Comparison of ENCODE assay signal across 8 mouse cellular contexts in the genomic region with DNA sequence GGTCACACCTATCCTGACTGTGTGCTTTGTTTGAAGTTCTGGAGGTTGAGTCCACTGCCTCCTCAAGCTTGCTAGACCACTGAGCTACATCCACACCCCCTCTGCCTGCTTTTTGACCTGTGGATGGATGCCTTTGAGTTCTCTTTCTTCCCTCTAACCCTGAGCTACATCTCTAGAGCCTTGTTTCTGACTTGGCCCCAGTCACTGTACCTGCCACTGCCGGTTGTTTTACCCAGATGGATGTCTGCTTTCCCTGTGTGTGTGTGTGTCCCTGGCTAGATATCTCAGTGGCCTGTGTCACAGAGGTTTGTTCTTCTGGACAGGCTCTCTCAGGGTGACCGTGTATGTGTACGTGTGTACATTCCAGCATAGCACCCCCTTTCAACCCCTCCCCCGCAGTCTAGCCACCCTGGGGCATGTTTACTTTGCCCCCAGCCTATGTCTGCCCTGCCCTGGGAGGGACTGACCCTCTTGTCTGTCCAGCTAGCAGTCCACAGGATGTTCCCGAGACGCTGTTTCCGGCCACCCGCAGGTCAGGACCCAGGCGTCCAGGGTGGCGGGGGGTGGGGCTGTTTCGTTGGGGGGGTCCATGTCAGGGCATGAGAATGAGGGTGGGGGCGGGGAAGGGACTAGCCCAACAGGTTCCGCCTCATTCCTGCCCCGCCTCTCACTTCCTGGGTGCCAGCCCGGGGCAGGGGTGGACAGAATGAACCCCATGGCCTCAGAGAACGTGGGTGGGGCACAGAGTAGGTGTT. TPM values are rescaled to one million over a fixed set of nuclear protein-coding genes. Genes with fewer than 3 reads are reported as not detected.
A peak's percentile ranks its signal among the peaks of the same experiment; 100 is the strongest.
DNase-seq lines count a peak whose midpoint lies in the region; ATAC-seq and TF ChIP-seq lines count a peak whose summit lies in the region.

No protein-coding gene starts in this region.

- H3K27ac ChIP-seq in gastrocnemius, adult 2 months = peak overlapping the region; percentile 87
- peak overlapping the region; percentile 80 for H3K27ac ChIP-seq in brown adipose tissue, adult 24 weeks (replicated peaks; ENCODE audit: low read depth, low read length)
- peak overlapping the region; percentile 48 for H3K27ac ChIP-seq in hindbrain, embryonic 12.5 days
- no peak overlapping the region; the same call in 1 of the 2 replicates for H3K27ac ChIP-seq in limb, embryonic 14.5 days (replicated peaks; ENCODE audit: low read depth, low read length)
- H3K27ac ChIP-seq in midbrain, embryonic 16.5 days (ENCODE audit: low read length) = peak overlapping the region; percentile 81

- H3K9me3 ChIP-seq in hindbrain, embryonic 12.5 days (replicated peaks) = no peaks in the 10 kb centered on the region
- H3K9me3 ChIP-seq in limb, embryonic 14.5 days (ENCODE audit: control insufficient read depth, low read length) = no peaks in the 10 kb centered on the region
- no peaks in the 10 kb centered on the region for H3K9me3 ChIP-seq in midbrain, embryonic 16.5 days (replicated peaks; ENCODE audit: control insufficient read depth, low read length, poor library complexity, severe bottlenecking)

- no peak for DNase-seq in gastrocnemius, adult 2 months
- DNase-seq in gastrocnemius, adult 8-10 months (ENCODE audit: low spot score in 2 of 2) = no peak
- no peak for DNase-seq in limb, embryonic 14.5 days (ENCODE audit: low spot score)
- no peak for DNase-seq in ovary, postnatal 36 days (ENCODE audit: low spot score)
- DNase-seq in right cerebral cortex, postnatal 14 days = no peak

- H3K27me3 ChIP-seq in hindbrain, embryonic 12.5 days = peaks cover 80% of the 10 kb centered on the region
- H3K27me3 ChIP-seq in limb, embryonic 14.5 days (ENCODE audit: control insufficient read depth, insufficient read depth, low read length) = no peaks in the 10 kb centered on the region
- H3K27me3 ChIP-seq in midbrain, embryonic 16.5 days (ENCODE audit: control insufficient read depth, insufficient read depth, low read depth, low read length) = peaks cover 4% of the 10 kb centered on the region; the same call in 1 of the 2 replicates

- H3K9ac ChIP-seq in hindbrain, embryonic 12.5 days = 0 out of 2 replicates have a peak overlapping the region, but pooled peaks have one; percentile 23
- no peak overlapping the region for H3K9ac ChIP-seq in limb, embryonic 14.5 days (ENCODE audit: low read depth, low read length, severe bottlenecking)
- peak overlapping the region; percentile 76 for H3K9ac ChIP-seq in midbrain, embryonic 16.5 days (ENCODE audit: low read depth, low read length)

- no peak for TF ChIP-seq POLR2A in limb, embryonic 14.5 days (IDR thresholded peaks at IDR 0.05; ENCODE audit: borderline replicate concordance, extremely low read depth, insufficient read depth, insufficient read length)

- 13% methylated on average over 16 of the region's 16 CpGs for WGBS in hindbrain, embryonic 12.5 days
- 10% methylated on average over 16 of the region's 16 CpGs for WGBS in limb, embryonic 14.5 days
- 15% methylated on average over 16 of the region's 16 CpGs for WGBS in midbrain, embryonic 16.5 days

- no peak for ATAC-seq in hindbrain, embryonic 12.5 days (ENCODE audit: low FRiP score)
- ATAC-seq in limb, embryonic 14.5 days (ENCODE audit: low FRiP score, low read depth) = no peak
- ATAC-seq in midbrain, embryonic 16.5 days = no peak

- no peaks in the 10 kb centered on the region for H3K36me3 ChIP-seq in hindbrain, embryonic 12.5 days
- H3K36me3 ChIP-seq in limb, embryonic 14.5 days (ENCODE audit: control insufficient read depth, insufficient read depth, low read length) = no peaks in the 10 kb centered on the region
- no peaks in the 10 kb centered on the region for H3K36me3 ChIP-seq in midbrain, embryonic 16.5 days (ENCODE audit: control insufficient read depth, insufficient read depth, low read length)

- peak overlapping the region; percentile 86 for H3K4me3 ChIP-seq in gastrocnemius, adult 2 months
- peak overlapping the region; percentile 62 for H3K4me3 ChIP-seq in brown adipose tissue, adult 24 weeks (ENCODE audit: insufficient read depth, low read depth, low read length)
- H3K4me3 ChIP-seq in hindbrain, embryonic 12.5 days = peak overlapping the region; percentile 44; the same call in 1 of the 2 replicates
- H3K4me3 ChIP-seq in limb, embryonic 14.5 days (replicated peaks; ENCODE audit: low read length) = no peak overlapping the region
- H3K4me3 ChIP-seq in midbrain, embryonic 16.5 days (ENCODE audit: low read depth, low read length) = peak overlapping the region; percentile 56; the same call in 1 of the 2 replicates

- intact Hi-C loops in gastrocnemius, adult 2 months (cut with DNase I) = no loop called here

- H3K4me2 ChIP-seq in hindbrain, embryonic 12.5 days (replicated peaks) = peak overlapping the region; percentile 94
- H3K4me2 ChIP-seq in limb, embryonic 14.5 days (replicated peaks; ENCODE audit: low read depth, low read length, severe bottlenecking) = peak overlapping the region; percentile 89
- H3K4me2 ChIP-seq in midbrain, embryonic 16.5 days (ENCODE audit: low read length) = peak overlapping the region; percentile 100

- no peak for TF ChIP-seq CTCF in gastrocnemius, adult 2 months (IDR thresholded peaks at IDR 0.05)

- H3K4me1 ChIP-seq in brown adipose tissue, adult 24 weeks (ENCODE audit: control insufficient read depth, insufficient read depth, insufficient read length, low read length) = peaks cover 16% of the 10 kb centered on the region
- H3K4me1 ChIP-seq in hindbrain, embryonic 12.5 days = peaks cover 52% of the 10 kb centered on the region
- H3K4me1 ChIP-seq in limb, embryonic 14.5 days (ENCODE audit: control insufficient read depth, insufficient read depth, low read length) = peaks cover 31% of the 10 kb centered on the region
- H3K4me1 ChIP-seq in midbrain, embryonic 16.5 days (ENCODE audit: control insufficient read depth, insufficient read depth, low read length) = peaks cover 38% of the 10 kb centered on the region

RNA-seq across cellular contexts. Expression of a gene that starts 5.9 kb away (rescaled TPM):
- 1 to 10 TPM; 1.4 to 2.0 TPM for total RNA-seq in gastrocnemius, adult 2 months (2021)
- total RNA-seq in gastrocnemius, adult 8-10 months (2022) = 1 to 10 TPM; 2.0 to 3.1 (median 2.6) TPM
- polyA plus RNA-seq in brown adipose tissue, adult 24 weeks (2012; ENCODE audit: insufficient read depth, insufficient read length, missing spikeins) = 1.1 and 1.6 TPM in 2 replicates
- 16.3 and 18.7 TPM in 2 replicates for polyA plus RNA-seq in hindbrain, embryonic 12.5 days (2016; fragmentation: Nextera tagmentation; extraction: Ambion mirVana)
- 15.1 and 17.7 TPM in 2 replicates for polyA plus RNA-seq in limb, embryonic 14.5 days (2012; rRNA removed)
- polyA plus RNA-seq in limb, embryonic 14.5 days (2014; fragmentation: Nextera tagmentation; extraction: Ambion mirVana) = 17.4 and 18.1 TPM in 2 replicates
- polyA plus RNA-seq in midbrain, embryonic 16.5 days (2015; fragmentation: Nextera tagmentation; extraction: Ambion mirVana) = 39.3 and 43.8 TPM in 2 replicates

RNA-seq across cellular contexts. Expression of a gene that starts 6.0 kb away (rescaled TPM):
- 10 to 100 TPM in 1 of 2 experiments, 1 to 10 TPM in 1; 5.7 to 10.1 TPM for total RNA-seq in gastrocnemius, adult 2 months (2021)
- total RNA-seq in gastrocnemius, adult 8-10 months (2022) = 1 to 10 TPM; 5.9 to 9.6 (median 7.5) TPM
- polyA plus RNA-seq in brown adipose tissue, adult 24 weeks (2012; ENCODE audit: insufficient read depth, insufficient read length, missing spikeins) = 15.4 and 47.7 TPM in 2 replicates
- polyA plus RNA-seq in hindbrain, embryonic 12.5 days (2016; fragmentation: Nextera tagmentation; extraction: Ambion mirVana) = 6.0 and 7.5 TPM in 2 replicates
- 11.3 and 16.4 TPM in 2 replicates for polyA plus RNA-seq in limb, embryonic 14.5 days (2012; rRNA removed)
- 16.9 and 18.0 TPM in 2 replicates for polyA plus RNA-seq in limb, embryonic 14.5 days (2014; fragmentation: Nextera tagmentation; extraction: Ambion mirVana)
- polyA plus RNA-seq in midbrain, embryonic 16.5 days (2015; fragmentation: Nextera tagmentation; extraction: Ambion mirVana) = 5.3 TPM in 2 replicates

RNA-seq across cellular contexts. Expression of a gene that starts 14.9 kb away (rescaled TPM):
- total RNA-seq in gastrocnemius, adult 2 months (2021) = 10 to 100 TPM; 22.1 to 25.9 TPM
- 10 to 100 TPM; 20.4 to 26.5 (median 23.9) TPM for total RNA-seq in gastrocnemius, adult 8-10 months (2022)
- polyA plus RNA-seq in brown adipose tissue, adult 24 weeks (2012; ENCODE audit: insufficient read depth, insufficient read length, missing spikeins) = 26.6 and 28.5 TPM in 2 replicates
- polyA plus RNA-seq in hindbrain, embryonic 12.5 days (2016; fragmentation: Nextera tagmentation; extraction: Ambion mirVana) = 77.4 and 77.9 TPM in 2 replicates
- 58.6 and 60.8 TPM in 2 replicates for polyA plus RNA-seq in limb, embryonic 14.5 days (2012; rRNA removed)
- polyA plus RNA-seq in limb, embryonic 14.5 days (2014; fragmentation: Nextera tagmentation; extraction: Ambion mirVana) = 87.6 and 90.8 TPM in 2 replicates
- 47.9 and 51.3 TPM in 2 replicates for polyA plus RNA-seq in midbrain, embryonic 16.5 days (2015; fragmentation: Nextera tagmentation; extraction: Ambion mirVana)

RNA-seq across cellular contexts. Expression of a gene that starts 15.1 kb away (rescaled TPM):
- total RNA-seq in gastrocnemius, adult 2 months (2021) = 100 to 1,000 TPM; 151 to 245 TPM
- total RNA-seq in gastrocnemius, adult 8-10 months (2022) = 100 to 1,000 TPM; 173 to 193 (median 187) TPM
- 387 and 425 TPM in 2 replicates for polyA plus RNA-seq in brown adipose tissue, adult 24 weeks (2012; ENCODE audit: insufficient read depth, insufficient read length, missing spikeins)
- polyA plus RNA-seq in hindbrain, embryonic 12.5 days (2016; fragmentation: Nextera tagmentation; extraction: Ambion mirVana) = 1,088 and 1,187 TPM in 2 replicates
- polyA plus RNA-seq in limb, embryonic 14.5 days (2012; rRNA removed) = 387 and 405 TPM in 2 replicates
- 839 and 877 TPM in 2 replicates for polyA plus RNA-seq in limb, embryonic 14.5 days (2014; fragmentation: Nextera tagmentation; extraction: Ambion mirVana)
- 1,134 and 1,161 TPM in 2 replicates for polyA plus RNA-seq in midbrain, embryonic 16.5 days (2015; fragmentation: Nextera tagmentation; extraction: Ambion mirVana)

RNA-seq across cellular contexts. Expression of a gene that starts 15.2 kb away (rescaled TPM):
- not detected for total RNA-seq in gastrocnemius, adult 2 months (2021)
- 1 to 10 TPM in 1 of 4 experiments, not detected in 3; 1.1 TPM for total RNA-seq in gastrocnemius, adult 8-10 months (2022)
- polyA plus RNA-seq in brown adipose tissue, adult 24 weeks (2012; ENCODE audit: insufficient read depth, insufficient read length, missing spikeins) = not detected in 2 replicates
- polyA plus RNA-seq in hindbrain, embryonic 12.5 days (2016; fragmentation: Nextera tagmentation; extraction: Ambion mirVana) = not detected in 2 replicates
- polyA plus RNA-seq in limb, embryonic 14.5 days (2012; rRNA removed) = 2.0 TPM in 1 of 2 replicates, not detected in the other
- polyA plus RNA-seq in limb, embryonic 14.5 days (2014; fragmentation: Nextera tagmentation; extraction: Ambion mirVana) = not detected in 2 replicates
- not detected in 2 replicates for polyA plus RNA-seq in midbrain, embryonic 16.5 days (2015; fragmentation: Nextera tagmentation; extraction: Ambion mirVana)
